Mouse (Mus musculus) stomach, postnatal 0 days (tissue): ENCODE data around the gene Ccdc167.
A peak's percentile ranks its signal among the peaks of the same experiment; 100 is the strongest.

Experiments
- CTCF ChIP-seq: IDR thresholded peaks from 2 replicates; pipeline ENCODE4 v1.5.1; 2016; ENCODE audit warnings: antibody characterized with exemption, low read depth, mild to moderate bottlenecking, moderate library complexity
- EP300 ChIP-seq: optimal IDR thresholded peaks from 2 replicates; pipeline ENCODE3; 2016; ENCODE audit warnings: antibody characterized with exemption

- TF ChIP-seq CTCF (peak; percentile 78), EP300 (no peak)
Observed at GRCm38 (mm10) chr17:29762551-29762950, 45.7 kb upstream of the Ccdc167 start.
